In the genomic region with DNA sequence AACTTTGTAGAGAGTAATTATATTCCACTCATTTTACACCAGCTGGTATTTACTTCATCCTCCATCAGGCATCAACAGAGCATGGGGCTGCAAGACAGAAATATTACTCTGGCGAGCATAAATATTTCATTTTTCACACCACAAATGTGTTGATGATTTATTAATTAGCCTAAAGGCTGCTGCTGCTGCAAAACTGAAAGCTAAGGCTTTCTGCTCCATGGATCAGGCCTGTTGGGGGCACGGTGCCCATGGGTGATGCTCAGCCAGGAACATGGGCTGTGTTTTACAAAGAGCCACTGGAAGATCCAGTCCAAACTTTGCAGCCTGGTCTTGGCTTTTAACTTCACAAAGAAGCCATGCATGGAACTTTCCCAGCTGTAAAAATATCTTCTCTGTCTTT, we compare ENCODE assay signal across 8 mouse cellular contexts.
A peak's percentile ranks its signal among the peaks of the same experiment; 100 is the strongest.
DNase-seq lines count a peak whose midpoint lies in the region.
"Had no signal": no experiment of that assay in that cellular context is flagged by ENCODE, and none has a peak within 500 bp of the region (broad histone marks: within the 10 kb centered on the region; RNA-seq: fewer than 3 reads in every experiment).

No protein-coding gene starts in this region.

- peak; percentile 2 to 3 for DNase-seq in left cerebral cortex, adult 18-20 months (ENCODE audit: low spot score in 2 of 2)
- no peak for DNase-seq in left cerebral cortex, adult 9 months (ENCODE audit: low spot score in 2 of 2)
- peak; percentile 45 to 67 for DNase-seq in cerebellum, postnatal 10 days
- DNase-seq in layer of hippocampus, adult 18-20 months (ENCODE audit: low spot score in 2 of 2), result peak; percentile 19 to 58
- peak; percentile 11 for DNase-seq in right cerebral cortex, adult 18-20 months
- no peak for DNase-seq in urinary bladder, postnatal 10 days (ENCODE audit: low spot score)
- DNase-seq in thymus, adult 18-20 months, result no peak
- DNase-seq: lung, postnatal 4 days had no signal

Comparison
In these comparisons a context has a peak if more than half of its experiments do, and no peak if none do; other contexts are left out.
1. DNase-seq: peak in left cerebral cortex, adult 18-20 months (2 of 2), cerebellum, postnatal 10 days (2 of 2), layer of hippocampus, adult 18-20 months (2 of 2) and right cerebral cortex, adult 18-20 months (single experiment); none in left cerebral cortex, adult 9 months (0 of 2), urinary bladder, postnatal 10 days (single experiment) and thymus, adult 18-20 months (0 of 2).